Mouse (Mus musculus) G1E (cell line): ENCODE measurements around the gene Cog6.

Experiments used
- CTCF ChIP-seq: IDR thresholded peaks from 2 replicates; pipeline ENCODE4 v1.5.1; 2012; ENCODE audit warnings: low read depth, low read length, inconsistent platforms, mixed read lengths
- GATA1 ChIP-seq: IDR thresholded peaks from 2 replicates; pipeline ENCODE4 v1.6.1; 2012; ENCODE audit warnings: borderline replicate concordance, low read length, inconsistent platforms, mixed read lengths
- GATA2 ChIP-seq: IDR thresholded peaks from 2 replicates; pipeline ENCODE4 v1.6.1; 2012; ENCODE audit warnings: low read depth, low read length, inconsistent platforms, borderline replicate concordance
- TAL1 ChIP-seq: conservative IDR thresholded peaks from 2 replicates; pipeline ENCODE4 v1.6.1; 2012; ENCODE audit warnings: low read depth, low read length, inconsistent platforms, mixed read lengths

GRCm38 (mm10) chr3:52948824-52949223 is 68.2 kb downstream of the Cog6 start:
- no peak for TF ChIP-seq GATA1
- TF ChIP-seq CTCF, result no peak
- no peak for TF ChIP-seq TAL1
- TF ChIP-seq GATA2, result no peak
